Mouse (Mus musculus) heart, adult 2 months (tissue): ENCODE data around the gene Rapgef1. TPM values are rescaled to one million over a fixed set of nuclear protein-coding genes. Genes with fewer than 3 reads are reported as not detected.
A peak's percentile ranks its signal among the peaks of the same experiment; 100 is the strongest.

Source experiments
- DNase-seq, 2 experiments: peaks; one replicate each; pipeline ENCODE4 v3.0.0; 2021
- H3K27ac ChIP-seq: fragments of 200-600 bp; 2 replicates; pipeline ENCODE4 v1.8.1; 2022
- H3K27me3 ChIP-seq: fragments of 200-500 bp; 2 replicates; pipeline ENCODE4 v1.6.1; 2012; ENCODE audit warnings: mild to moderate bottlenecking, low read length, inconsistent platforms, mixed read lengths; ENCODE audit not compliant: control insufficient read depth, insufficient read depth
- H3K36me3 ChIP-seq: fragments of 200-500 bp; 2 replicates; pipeline ENCODE4 v1.6.1; 2012; ENCODE audit warnings: low read length, inconsistent platforms; ENCODE audit not compliant: control insufficient read depth, insufficient read depth
- H3K4me1 ChIP-seq: fragments of 200-500 bp; 2 replicates; pipeline ENCODE4 v1.6.1; 2011; ENCODE audit warnings: low read length; ENCODE audit not compliant: control insufficient read depth, insufficient read depth
- H3K4me3 ChIP-seq: fragments of 200-600 bp; 2 replicates; pipeline ENCODE4 v1.8.1; 2022
- H3K79me2 ChIP-seq: fragments of 200-500 bp; replicated peaks from 2 replicates; pipeline ENCODE4 v1.6.1; 2012; ENCODE audit warnings: mild to moderate bottlenecking, inconsistent platforms, low read length, moderate library complexity, mixed read lengths; ENCODE audit not compliant: control insufficient read depth, insufficient read depth
- H3K9ac ChIP-seq: fragments of 200-500 bp; 2 replicates; pipeline ENCODE4 v1.6.1; 2012; ENCODE audit warnings: low read depth, mild to moderate bottlenecking, control low read depth, inconsistent platforms, low read length, mixed read lengths
- CTCF ChIP-seq: fragments of 200-600 bp; IDR thresholded peaks from 2 replicates; pipeline ENCODE4 v1.8.1; 2022; ENCODE audit warnings: antibody characterized with exemption, mild to moderate bottlenecking, moderate library complexity
- EP300 ChIP-seq: fragments of 200-500 bp; IDR thresholded peaks from 2 replicates; pipeline ENCODE4 v1.6.1; 2011; ENCODE audit warnings: low read depth, low read length, control low read depth; ENCODE audit not compliant: insufficient read depth
- POLR2A ChIP-seq: fragments of 200-500 bp; IDR thresholded peaks from 2 replicates; pipeline ENCODE4 v1.6.1; 2011; ENCODE audit warnings: mild to moderate bottlenecking, low read depth, low read length, control low read depth; ENCODE audit not compliant: insufficient read depth
- WGBS: fragments of 180-500 bp; shearing (Covaris S2); methylation state at CpG from one replicate; pipeline ENCODE4 v1.1.7; 2018; 5-methylcytosine and 5-hydroxymethylcytosine counted together
- intact Hi-C: fragments of 180-260 bp; cut with DNase I; formaldehyde crosslinking; loops from one replicate; pipeline ENCODE4 v1.15.1; 2025
- polyA plus RNA-seq: library from polyadenylated mRNA; depleted of rRNA; stranded (reverse); fragments of >200 nt; gene quantifications from 2 replicates; pipeline ENCODE4 v1.2.3, GENCODE M21; 2012
- total RNA-seq, 2 experiments: library from RNA; stranded (reverse); gene quantifications; 2 replicates each; pipeline ENCODE4 v1.2.3; 2021

Gene Rapgef1
- total and polyA plus RNA-seq, 3 experiments, result 65.0 to 116 (median 96.7) TPM

DNA sequence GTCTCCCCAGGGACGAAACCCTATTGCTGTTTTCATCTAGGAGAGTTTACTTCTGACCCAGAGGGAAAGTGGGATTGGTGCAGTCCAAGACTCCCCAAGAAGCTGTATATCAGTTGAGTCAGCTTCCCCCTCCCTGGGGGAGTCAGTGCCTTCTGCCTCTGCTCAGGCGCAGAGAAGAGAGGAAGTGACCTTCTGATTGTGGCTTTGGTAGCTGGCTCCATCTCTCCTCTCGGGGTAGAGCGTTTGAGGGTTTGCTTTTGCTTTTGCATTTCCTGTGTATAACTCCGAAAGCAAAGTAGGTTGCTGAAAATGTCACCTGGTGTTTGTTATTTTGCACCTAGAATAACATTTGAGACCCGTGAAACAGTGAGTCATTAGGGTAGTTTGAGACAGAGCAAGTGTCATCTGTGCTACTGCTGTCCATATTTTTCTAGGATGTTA, 42.3 kb downstream of the Rapgef1 start:
- intact Hi-C loops, result no loop called here
- Histone ChIP-seq H3K4me3 (no peak overlapping the region), H3K36me3 (peaks cover 6% of the 10 kb centered on the region; the same call in 1 of the 2 replicates), H3K9ac (no peak overlapping the region), H3K4me1 (peaks cover 39% of the 10 kb centered on the region), H3K27ac (peak overlapping the region; percentile 5; the same call in 1 of the 2 replicates), H3K79me2 (peaks cover 14% of the 10 kb centered on the region), H3K27me3 (no peaks in the 10 kb centered on the region)
- DNase-seq, result peak in 1 of 2 experiments; percentile 68
- TF ChIP-seq POLR2A (no peak), EP300 (no peak), CTCF (no peak)
- WGBS, result 27% methylated on average over 6 of the region's 6 CpGs

DNA sequence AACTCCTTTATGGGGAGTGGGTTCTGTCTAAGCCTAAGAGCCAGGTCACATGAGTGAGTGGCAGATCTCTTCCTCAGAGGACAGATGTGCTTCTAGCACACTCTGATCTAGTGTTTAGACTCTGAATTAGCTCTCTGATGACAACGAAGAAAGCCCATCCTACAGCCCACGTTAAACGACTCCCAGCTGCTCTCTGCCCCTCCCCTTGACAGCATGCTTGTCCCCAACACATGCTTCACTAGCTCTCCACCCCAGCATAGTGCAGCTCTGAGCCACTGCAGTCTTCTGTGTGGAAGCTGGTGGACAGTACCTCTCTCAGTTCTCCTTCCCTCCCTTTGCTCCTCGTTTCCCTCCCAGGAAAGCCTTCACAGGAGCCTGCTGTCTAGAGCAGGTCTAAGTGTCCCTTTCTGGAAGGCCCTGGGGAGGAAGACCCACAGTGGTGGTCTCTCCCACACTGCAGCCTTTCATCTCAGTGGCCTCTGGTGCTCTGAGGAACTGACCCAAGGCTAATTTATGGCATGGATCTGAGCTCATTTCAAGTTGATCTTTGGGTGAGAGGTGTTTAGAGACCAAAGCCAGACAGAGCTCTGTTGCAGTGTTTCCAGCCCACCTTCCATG, 43.8 kb downstream of the Rapgef1 start:
- intact Hi-C loops, result no loop called here
- 18% methylated on average over 4 of the region's 4 CpGs for WGBS
- H3K4me3 ChIP-seq, result no peak overlapping the region

DNA sequence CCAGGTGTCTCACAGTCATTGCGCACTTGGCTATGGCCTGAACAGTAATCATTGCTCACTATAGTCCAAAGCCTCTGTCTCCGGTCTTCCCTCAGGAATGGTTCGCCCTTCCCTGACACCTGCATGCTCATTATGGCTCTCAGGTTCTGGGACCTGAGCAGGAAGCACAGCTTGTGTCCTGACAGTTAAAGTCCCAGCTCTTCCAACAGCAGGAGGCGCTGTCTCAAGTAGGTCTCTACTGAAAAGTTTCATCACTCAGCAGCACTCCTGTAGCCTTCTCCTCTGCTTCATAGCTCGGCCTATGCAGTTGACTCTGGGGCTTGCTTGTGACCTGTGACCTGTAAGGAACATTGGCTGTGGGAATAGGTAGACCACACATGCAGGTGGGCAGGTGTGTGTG, 45.9 kb downstream of the Rapgef1 start:
- Histone ChIP-seq H3K4me3 (no peak overlapping the region), H3K27ac (no peak overlapping the region), H3K79me2 (peaks cover 14% of the 10 kb centered on the region), H3K27me3 (no peaks in the 10 kb centered on the region), H3K9ac (no peak overlapping the region), H3K4me1 (peaks cover 52% of the 10 kb centered on the region), H3K36me3 (peaks cover 17% of the 10 kb centered on the region)
- DNase-seq, result no peak
- TF ChIP-seq POLR2A, result no peak
- peak; percentile 38 for TF ChIP-seq CTCF
- TF ChIP-seq EP300, result no peak
- intact Hi-C loops, result no loop called here
- 90% methylated on average over 5 of the region's 5 CpGs for WGBS

More for the DNA sequence above, 43.8 kb downstream of the Rapgef1 start:
- peaks cover 14% of the 10 kb centered on the region for H3K79me2 ChIP-seq
- no peak overlapping the region for H3K27ac ChIP-seq
- H3K27me3 ChIP-seq, result no peaks in the 10 kb centered on the region
- no peak overlapping the region for H3K9ac ChIP-seq
- no peak for TF ChIP-seq POLR2A
- TF ChIP-seq EP300, result no peak
- TF ChIP-seq CTCF, result no peak
- no peak for DNase-seq
- H3K36me3 ChIP-seq, result peaks cover 9% of the 10 kb centered on the region; the same call in 1 of the 2 replicates
- H3K4me1 ChIP-seq, result peaks cover 43% of the 10 kb centered on the region

DNA sequence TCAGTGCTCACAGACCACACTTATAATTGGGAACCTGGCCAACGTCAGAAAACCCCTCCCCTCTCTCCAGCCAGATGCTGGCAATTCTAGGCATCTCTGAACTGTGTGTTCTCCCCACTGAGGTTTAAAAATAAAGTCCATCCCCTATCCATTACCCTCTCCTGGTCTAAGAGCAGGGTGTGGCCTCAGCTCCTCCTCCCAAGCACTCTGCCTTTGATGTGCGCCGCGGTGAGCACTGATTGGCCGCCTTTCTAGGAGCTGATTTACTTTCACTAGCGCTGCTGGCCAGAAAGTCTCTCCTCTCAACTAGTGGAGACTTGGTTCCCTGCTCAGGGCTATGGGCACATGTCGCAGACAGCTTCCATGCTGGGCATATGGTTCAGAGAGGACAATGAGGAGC, 47.1 kb downstream of the Rapgef1 start:
- H3K9ac ChIP-seq, result no peak overlapping the region
- WGBS, result 16% methylated on average over 7 of the region's 7 CpGs
- no peak overlapping the region for H3K27ac ChIP-seq
- peak; percentile 55 to 58 for DNase-seq
- no peaks in the 10 kb centered on the region for H3K27me3 ChIP-seq
- peaks cover 16% of the 10 kb centered on the region for H3K36me3 ChIP-seq
- intact Hi-C loops, result loop anchor here (2.0 kb wide), 1 partner anchor 16 kb away; no protein-coding TSS in a partner anchor
- TF ChIP-seq CTCF (no peak), POLR2A (no peak), EP300 (no peak)
- H3K79me2 ChIP-seq, result peaks cover 12% of the 10 kb centered on the region
- H3K4me3 ChIP-seq, result no peak overlapping the region
- peaks cover 56% of the 10 kb centered on the region for H3K4me1 ChIP-seq

DNA sequence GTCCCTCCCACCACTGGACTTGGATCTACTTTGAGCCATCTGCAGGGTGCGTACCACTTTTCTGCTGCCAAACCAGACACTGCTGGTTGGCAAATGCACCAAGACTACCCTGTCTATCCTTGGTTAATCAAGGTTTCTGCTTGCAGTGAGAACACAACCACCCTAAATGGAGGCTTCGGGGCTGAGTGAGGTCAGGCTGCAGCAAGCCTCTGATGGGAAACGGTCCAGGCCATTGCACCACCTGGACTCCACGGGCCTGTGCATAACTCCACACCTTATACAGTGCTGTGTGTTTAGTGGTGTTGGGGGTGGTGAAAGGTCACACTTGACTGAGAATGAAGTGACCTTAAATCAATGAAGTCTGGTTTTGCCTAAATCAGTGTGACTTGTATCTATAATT, 47.6 kb downstream of the Rapgef1 start:
- DNase-seq, result no peak
- no peak for TF ChIP-seq POLR2A
- TF ChIP-seq EP300, result no peak
- Histone ChIP-seq H3K27ac (no peak overlapping the region), H3K79me2 (peaks cover 11% of the 10 kb centered on the region), H3K27me3 (no peaks in the 10 kb centered on the region), H3K36me3 (peaks cover 15% of the 10 kb centered on the region), H3K4me3 (no peak overlapping the region), H3K9ac (no peak overlapping the region), H3K4me1 (peaks cover 57% of the 10 kb centered on the region)
- WGBS, result 47% methylated on average over 4 of the region's 4 CpGs
- intact Hi-C loops, result loop anchor here (2.0 kb wide), 1 partner anchor 16 kb away; no protein-coding TSS in a partner anchor

DNA sequence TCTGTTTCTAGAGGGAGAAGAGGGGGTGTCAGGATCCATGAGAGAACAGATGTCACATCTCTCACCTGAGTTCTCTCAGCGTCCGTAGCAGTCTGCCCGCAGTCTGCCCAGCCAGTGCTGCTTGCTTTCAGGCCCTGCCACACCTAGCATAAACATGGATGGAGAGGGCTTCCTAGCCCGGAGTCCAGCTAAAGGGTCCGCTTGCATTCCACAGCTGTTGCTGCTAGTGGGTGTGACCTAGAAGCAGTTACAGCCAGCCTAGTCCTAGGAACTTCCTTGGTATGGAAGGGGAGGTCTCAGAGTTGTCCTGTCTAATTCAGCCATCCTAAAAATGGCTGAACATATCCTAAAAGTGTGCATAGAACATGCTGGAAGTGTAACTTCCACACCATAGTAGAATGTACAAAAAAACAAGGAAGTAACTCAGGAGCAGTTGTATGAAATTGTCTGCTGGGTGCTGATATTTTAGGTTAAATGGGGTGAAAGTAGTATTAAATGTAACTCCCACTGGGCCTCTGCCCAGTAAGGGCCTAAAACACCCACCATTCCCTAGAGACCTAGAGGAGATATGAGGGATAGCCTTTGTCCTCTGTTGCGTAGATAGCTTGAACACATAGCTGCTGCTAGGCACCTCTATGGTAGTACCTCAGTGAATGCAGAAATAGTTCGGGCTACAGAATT, 48.6 kb downstream of the Rapgef1 start:
- Histone ChIP-seq H3K27me3 (no peaks in the 10 kb centered on the region), H3K27ac (no peak overlapping the region), H3K4me1 (peaks cover 56% of the 10 kb centered on the region), H3K4me3 (no peak overlapping the region), H3K36me3 (peaks cover 22% of the 10 kb centered on the region), H3K79me2 (peaks cover 8% of the 10 kb centered on the region), H3K9ac (no peak overlapping the region)
- intact Hi-C loops, result no loop called here
- no peak for TF ChIP-seq POLR2A
- TF ChIP-seq CTCF, result no peak
- WGBS, result 60% methylated on average over 7 of the region's 7 CpGs
- no peak for DNase-seq
